9 mouse cellular contexts compared by ENCODE assay signal in the genomic region with DNA sequence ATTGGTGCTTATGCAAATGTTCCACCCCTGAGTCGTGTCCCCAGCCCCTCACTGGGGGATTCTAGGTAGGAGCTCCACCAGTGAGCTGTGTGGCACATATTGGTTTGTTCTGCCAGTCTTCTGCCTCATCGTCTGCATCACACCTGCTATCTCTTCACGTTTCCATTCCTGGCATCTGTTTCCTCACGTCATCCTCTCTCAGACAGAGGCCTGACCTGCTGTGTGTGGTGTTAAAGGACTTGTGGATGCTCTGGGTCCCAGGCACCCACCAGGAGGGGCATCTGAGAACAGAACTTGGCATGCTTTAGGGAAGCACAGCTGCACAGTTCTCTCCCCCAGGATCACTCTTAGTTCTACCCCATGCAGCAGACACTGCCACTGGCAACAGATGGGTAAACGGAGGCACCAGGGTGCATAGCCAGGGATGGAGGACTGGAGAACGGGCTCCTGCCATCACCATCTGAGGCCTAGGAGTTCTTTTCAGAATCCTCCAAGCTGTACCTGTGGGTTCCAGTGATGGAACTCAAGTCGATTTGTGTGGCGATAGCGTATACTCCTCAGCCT. TPM values are rescaled to one million over a fixed set of nuclear protein-coding genes. Genes with fewer than 3 reads are reported as not detected.
DNase-seq lines count a peak whose midpoint lies in the region; ATAC-seq and TF ChIP-seq lines count a peak whose summit lies in the region.
"Had no signal": no experiment of that assay in that cellular context is flagged by ENCODE, and none has a peak within 500 bp of the region (broad histone marks: within the 10 kb centered on the region; RNA-seq: fewer than 3 reads in every experiment).

No protein-coding gene starts in this region.

- H3K36me3 ChIP-seq in heart, embryonic 15.5 days, result no peaks in the 10 kb centered on the region
- H3K36me3 ChIP-seq in MEL (ENCODE audit: control insufficient read depth in 1 of 2, insufficient read depth in 2 of 2, low read length in 2 of 2) (peaks cover 0 to 4% of the 10 kb centered on the region in 2 experiments; a peak in 1 of 4 replicates), macrophage (ENCODE audit: inconsistent target) (peaks cover 5% of the 10 kb centered on the region; the same call in 1 of the 2 replicates)
- no peaks in the 10 kb centered on the region for H3K36me3 ChIP-seq in heart, embryonic 16.5 days (ENCODE audit: control insufficient read depth, insufficient read depth)

- TF ChIP-seq CTCF in MEL (IDR thresholded peaks at IDR 0.05 in 2 of 3, conservative IDR thresholded peaks at IDR 0.05 in 1 of 3; ENCODE audit: control insufficient read depth in 1 of 3, insufficient read depth in 1 of 3, low read depth in 2 of 3, low read length in 3 of 3, poor library complexity in 1 of 3, severe bottlenecking in 1 of 3), result no peak

- peaks cover 28% of the 10 kb centered on the region for H3K27me3 ChIP-seq in heart, embryonic 15.5 days
- H3K27me3 ChIP-seq in MEL (ENCODE audit: control insufficient read depth in 1 of 2, insufficient read depth in 2 of 2, low read length in 2 of 2), result no peaks in the 10 kb centered on the region
- H3K27me3 ChIP-seq in heart, embryonic 16.5 days (ENCODE audit: control insufficient read depth, insufficient read depth, low read length), result peaks cover 12% of the 10 kb centered on the region

- H3K27ac ChIP-seq in heart, embryonic 15.5 days, result peak overlapping the region; percentile 76
- H3K27ac ChIP-seq in MEL (ENCODE audit: control insufficient read depth, low read depth, low read length) (no peak overlapping the region), macrophage (peak overlapping the region; percentile 82)
- H3K27ac ChIP-seq in heart, embryonic 16.5 days (ENCODE audit: low read length), result peak overlapping the region; percentile 89

- no peak for ATAC-seq in heart, embryonic 15.5 days (replicated peaks; ENCODE audit: insufficient number of reproducible peaks, insufficient read depth, low FRiP score, low read depth)
- ATAC-seq in heart, embryonic 16.5 days (replicated peaks; ENCODE audit: extremely low read depth, insufficient read depth, low FRiP score), result no peak

- intact Hi-C loops in heart, postnatal 25 days (cut with DNase I), result no loop called here

- TF ChIP-seq POLR2A in MEL (IDR thresholded peaks at IDR 0.05; ENCODE audit: control insufficient read depth in 1 of 2, insufficient read depth in 1 of 2, low read depth in 1 of 2, low read length in 2 of 2, poor library complexity in 1 of 2), result no peak

- peak overlapping the region; percentile 77 for H3K9ac ChIP-seq in heart, embryonic 15.5 days
- H3K9ac ChIP-seq in MEL (ENCODE audit: control insufficient read depth, low read depth, low read length, poor library complexity, severe bottlenecking), result peak overlapping the region; percentile 96
- H3K9ac ChIP-seq in heart, embryonic 16.5 days (ENCODE audit: low read length), result peak overlapping the region; percentile 93

- H3K4me3 ChIP-seq in heart, embryonic 15.5 days, result peak overlapping the region; percentile 62
- H3K4me3 ChIP-seq in MEL (ENCODE audit: control insufficient read depth in 1 of 2, insufficient read depth in 1 of 2, low read depth in 2 of 2, low read length in 2 of 2), result peak overlapping the region; percentile 68 to 85
- peak overlapping the region; percentile 84 for H3K4me3 ChIP-seq in heart, embryonic 16.5 days (ENCODE audit: low read length)
- peak overlapping the region; percentile 57 for H3K4me3 ChIP-seq in macrophage (ENCODE audit: inconsistent target)

- H3K4me2 ChIP-seq in heart, embryonic 15.5 days, result peak overlapping the region; percentile 79
- peak overlapping the region; percentile 67 for H3K4me2 ChIP-seq in heart, embryonic 16.5 days (ENCODE audit: low read depth, low read length)

- H3K79me2 ChIP-seq in MEL (ENCODE audit: control insufficient read depth, insufficient read depth, low read length, poor library complexity), result peaks cover 1% of the 10 kb centered on the region; the same call in 1 of the 2 replicates
- peaks cover 5% of the 10 kb centered on the region; the same call in 1 of the 2 replicates for H3K79me2 ChIP-seq in macrophage (ENCODE audit: inconsistent target)

- TF ChIP-seq EP300 in MEL (IDR thresholded peaks at IDR 0.05; ENCODE audit: low read depth in 1 of 2, low read length in 2 of 2), result no peak

- no peak for DNase-seq in heart, postnatal 25 days (ENCODE audit: low spot score)
- DNase-seq in MEL (ENCODE audit: low read depth, low spot score), result no peak
- no peak for DNase-seq in adrenal gland, adult (ENCODE audit: inconsistent age in 2 of 2, low spot score in 1 of 2)
- no peak for DNase-seq in left cerebral cortex, adult 8-10 months (ENCODE audit: low spot score in 2 of 2)
- no peak for DNase-seq in gastrocnemius, adult 18-20 months (ENCODE audit: low spot score)

- H3K9me3 ChIP-seq in heart, embryonic 15.5 days (replicated peaks), result no peaks in the 10 kb centered on the region
- H3K9me3 ChIP-seq in MEL (replicated peaks; ENCODE audit: insufficient read depth, low read length), result no peaks in the 10 kb centered on the region
- no peaks in the 10 kb centered on the region for H3K9me3 ChIP-seq in heart, embryonic 16.5 days (replicated peaks; ENCODE audit: control insufficient read depth, low read length)

- no peak for TF ChIP-seq RAD21 in MEL (IDR thresholded peaks at IDR 0.05; ENCODE audit: low read depth, low read length)

- WGBS in heart, embryonic 15.5 days, result 39% methylated on average over 9 of the region's 9 CpGs
- WGBS in heart, embryonic 16.5 days, result 37% methylated on average over 9 of the region's 9 CpGs
- WGBS in macrophage (ENCODE audit: missing documents), result 63% methylated on average over 9 of the region's 9 CpGs

- peaks cover 43% of the 10 kb centered on the region for H3K4me1 ChIP-seq in heart, embryonic 15.5 days (replicated peaks)
- H3K4me1 ChIP-seq in MEL (ENCODE audit: control insufficient read depth in 1 of 2, insufficient read depth in 2 of 2, low read length in 2 of 2), result peaks cover 2 to 13% of the 10 kb centered on the region in 2 experiments; a peak in 2 of 4 replicates
- H3K4me1 ChIP-seq in heart, embryonic 16.5 days (ENCODE audit: control insufficient read depth, insufficient read depth, low read length), result peaks cover 25% of the 10 kb centered on the region

RNA-seq across cellular contexts. Expression of gene Jak3, which starts 0.6 kb away (rescaled TPM):
- 6.9 and 11.4 TPM in 2 replicates for polyA plus RNA-seq in heart, embryonic 15.5 days (2015; fragmentation: Nextera tagmentation; extraction: Ambion mirVana)
- 1 to 10 TPM; 7.8 to 8.5 TPM for total RNA-seq in heart, postnatal 25 days (2021)
- 4.2 and 5.1 TPM in 2 replicates for total RNA-seq in MEL (2012; rRNA removed)
- polyA plus RNA-seq in MEL (2012; ENCODE audit: insufficient read depth in 1 of 2, insufficient read length in 2 of 2, low read depth in 1 of 2, low replicate concordance in 2 of 2, missing spikeins in 1 of 2) (10 to 100 TPM in 1 of 2 experiments, not detected in 1; 12.4 TPM), macrophage (2018) (10.8 to 16.4 TPM (median 11.3 TPM) in 3 replicates)
- 9.9 and 11.3 TPM in 2 replicates for polyA plus RNA-seq in heart, embryonic 16.5 days (2015; fragmentation: Nextera tagmentation; extraction: Ambion mirVana)
- 100 to 1,000 TPM in 9 of 26 experiments, 10 to 100 TPM in 17; 25.5 to 167 (median 88.0) TPM for total RNA-seq in macrophage (2018; cell fraction: chromatin; rRNA removed)
- 10 to 100 TPM; 13.3 to 32.3 (median 20.1) TPM for total RNA-seq in macrophage (2018; cell fraction: cytosol; rRNA removed)
- 10 to 100 TPM; 20.0 to 60.6 (median 43.9) TPM for total RNA-seq in macrophage (2018; cell fraction: nucleus; rRNA removed)
- total RNA-seq in left cerebral cortex, adult 8-10 months (2022), result 1 to 10 TPM; 4.4 to 7.3 (median 6.1) TPM
- 1 to 10 TPM; 1.4 to 2.2 TPM for total RNA-seq in gastrocnemius, adult 18-20 months (2021)

RNA-seq across cellular contexts. Expression of gene Unc13a, which starts 4.0 kb away (rescaled TPM):
- 0.49 and 0.75 TPM in 2 replicates for polyA plus RNA-seq in heart, embryonic 15.5 days (2015; fragmentation: Nextera tagmentation; extraction: Ambion mirVana)
- total RNA-seq in heart, postnatal 25 days (2021), result under 1 TPM; 0.73 to 0.83 TPM
- 0.81 and 0.92 TPM in 2 replicates for total RNA-seq in MEL (2012; rRNA removed)
- 1 to 10 TPM in 1 of 2 experiments, not detected in 1; 3.6 TPM for polyA plus RNA-seq in MEL (2012; ENCODE audit: insufficient read depth in 1 of 2, insufficient read length in 2 of 2, low read depth in 1 of 2, low replicate concordance in 2 of 2, missing spikeins in 1 of 2)
- polyA plus RNA-seq in heart, embryonic 16.5 days (2015; fragmentation: Nextera tagmentation; extraction: Ambion mirVana), result 0.47 and 0.72 TPM in 2 replicates
- 10 to 100 TPM in 9 of 26 experiments, 1 to 10 TPM in 17; 4.0 to 18.7 (median 8.1) TPM for total RNA-seq in macrophage (2018; cell fraction: chromatin; rRNA removed)
- 1 to 10 TPM in 12 of 26 experiments, under 1 TPM in 14; 0.41 to 1.9 (median 0.99) TPM for total RNA-seq in macrophage (2018; cell fraction: cytosol; rRNA removed)
- 1 to 10 TPM; 1.2 to 9.0 (median 3.7) TPM for total RNA-seq in macrophage (2018; cell fraction: nucleus; rRNA removed)
- 0.98 to 1.4 TPM (median 1.4 TPM) in 3 replicates for polyA plus RNA-seq in macrophage (2018)
- total RNA-seq in left cerebral cortex, adult 8-10 months (2022), result 100 to 1,000 TPM; 237 to 269 (median 246) TPM
- total RNA-seq in gastrocnemius, adult 18-20 months (2021), result not detected

RNA-seq across cellular contexts. Expression of gene Insl3, which starts 13.5 kb away (rescaled TPM):
- polyA plus RNA-seq in heart, embryonic 15.5 days (2015; fragmentation: Nextera tagmentation; extraction: Ambion mirVana), result 1.7 and 3.8 TPM in 2 replicates
- total RNA-seq in heart, postnatal 25 days (2021), result 1 to 10 TPM; 4.0 to 4.8 TPM
- total RNA-seq in MEL (2012; rRNA removed), result 0.54 and 0.69 TPM in 2 replicates
- 1 to 10 TPM in 1 of 2 experiments, not detected in 1; 4.4 TPM for polyA plus RNA-seq in MEL (2012; ENCODE audit: insufficient read depth in 1 of 2, insufficient read length in 2 of 2, low read depth in 1 of 2, low replicate concordance in 2 of 2, missing spikeins in 1 of 2)
- polyA plus RNA-seq in heart, embryonic 16.5 days (2015; fragmentation: Nextera tagmentation; extraction: Ambion mirVana), result 2.1 and 3.4 TPM in 2 replicates
- total RNA-seq in macrophage (2018; cell fraction: chromatin; rRNA removed), result 10 to 100 TPM in 13 of 26 experiments, 1 to 10 TPM in 11, not detected in 2; 1.6 to 26.2 (median 11.1) TPM
- 1 to 10 TPM in 25 of 26 experiments, under 1 TPM in 1; 0.52 to 4.9 (median 2.7) TPM for total RNA-seq in macrophage (2018; cell fraction: cytosol; rRNA removed)
- 10 to 100 TPM in 13 of 26 experiments, 1 to 10 TPM in 12, not detected in 1; 2.2 to 17.4 (median 10.0) TPM for total RNA-seq in macrophage (2018; cell fraction: nucleus; rRNA removed)
- 0.64 to 0.95 TPM (median 0.93 TPM) in 3 replicates for polyA plus RNA-seq in macrophage (2018)
- 1 to 10 TPM; 1.4 to 3.2 (median 2.1) TPM for total RNA-seq in left cerebral cortex, adult 8-10 months (2022)
- total RNA-seq in gastrocnemius, adult 18-20 months (2021), result under 1 TPM; 0.78 TPM
- polyA plus RNA-seq: neural tube, embryonic 11.5 days had no signal

RNA-seq across cellular contexts. Expression of gene B3gnt3, which starts 26.1 kb away (rescaled TPM):
- polyA plus RNA-seq in heart, embryonic 15.5 days (2015; fragmentation: Nextera tagmentation; extraction: Ambion mirVana), result 3.4 and 4.0 TPM in 2 replicates
- 1 to 10 TPM; 5.5 to 8.0 TPM for total RNA-seq in heart, postnatal 25 days (2021)
- total RNA-seq in MEL (2012; rRNA removed), result 0.10 and 0.19 TPM in 2 replicates
- polyA plus RNA-seq in MEL (2012; ENCODE audit: insufficient read depth in 1 of 2, insufficient read length in 2 of 2, low read depth in 1 of 2, low replicate concordance in 2 of 2, missing spikeins in 1 of 2) (under 1 TPM in 1 of 2 experiments, not detected in 1; 0.84 TPM), macrophage (2018) (13.1 to 16.5 TPM (median 14.2 TPM) in 3 replicates)
- polyA plus RNA-seq in heart, embryonic 16.5 days (2015; fragmentation: Nextera tagmentation; extraction: Ambion mirVana), result 4.0 and 4.3 TPM in 2 replicates
- 1 to 10 TPM in 19 of 26 experiments, under 1 TPM in 7; 0.61 to 8.4 (median 2.5) TPM for total RNA-seq in macrophage (2018; cell fraction: chromatin; rRNA removed)
- total RNA-seq in macrophage (2018; cell fraction: cytosol; rRNA removed), result 10 to 100 TPM in 21 of 26 experiments, 1 to 10 TPM in 5; 7.2 to 23.9 (median 12.5) TPM
- 10 to 100 TPM in 19 of 26 experiments, 1 to 10 TPM in 7; 5.3 to 26.2 (median 11.7) TPM for total RNA-seq in macrophage (2018; cell fraction: nucleus; rRNA removed)
- total RNA-seq in left cerebral cortex, adult 8-10 months (2022), result under 1 TPM; 0.41 to 0.88 (median 0.70) TPM
- total RNA-seq in gastrocnemius, adult 18-20 months (2021), result 1 to 10 TPM; 1.7 to 2.4 TPM

RNA-seq across cellular contexts. Expression of gene Fcho1, which starts 50.0 kb away (rescaled TPM):
- polyA plus RNA-seq in heart, embryonic 15.5 days (2015; fragmentation: Nextera tagmentation; extraction: Ambion mirVana), result 1.9 and 13.2 TPM in 2 replicates
- under 1 TPM; 0.59 to 0.83 TPM for total RNA-seq in heart, postnatal 25 days (2021)
- total RNA-seq in MEL (2012; rRNA removed), result 2.3 and 3.7 TPM in 2 replicates
- polyA plus RNA-seq in MEL (2012; ENCODE audit: insufficient read depth in 1 of 2, insufficient read length in 2 of 2, low read depth in 1 of 2, low replicate concordance in 2 of 2, missing spikeins in 1 of 2) (1 to 10 TPM in 1 of 2 experiments, not detected in 1; 6.8 TPM), macrophage (2018) (5.0 to 6.2 TPM (median 5.8 TPM) in 3 replicates)
- 7.6 and 20.4 TPM in 2 replicates for polyA plus RNA-seq in heart, embryonic 16.5 days (2015; fragmentation: Nextera tagmentation; extraction: Ambion mirVana)
- total RNA-seq in macrophage (2018; cell fraction: chromatin; rRNA removed), result 10 to 100 TPM; 13.6 to 90.1 (median 57.2) TPM
- 10 to 100 TPM in 13 of 26 experiments, 1 to 10 TPM in 13; 7.6 to 13.2 (median 10.2) TPM for total RNA-seq in macrophage (2018; cell fraction: cytosol; rRNA removed)
- 10 to 100 TPM in 24 of 26 experiments, 1 to 10 TPM in 2; 7.8 to 36.0 (median 18.9) TPM for total RNA-seq in macrophage (2018; cell fraction: nucleus; rRNA removed)
- 100 to 1,000 TPM; 150 to 181 (median 159) TPM for total RNA-seq in left cerebral cortex, adult 8-10 months (2022)
- total RNA-seq in gastrocnemius, adult 18-20 months (2021), result not detected

Comparison
In these comparisons a context has a peak if more than half of its experiments do, and no peak if none do; other contexts are left out.
1. RNA of gene Unc13a, which starts 4.0 kb away (total RNA-seq): 237 to 269 TPM in left cerebral cortex, adult 8-10 months; 0.73 to 0.83 TPM in heart, postnatal 25 days, 0.81 to 0.92 TPM in MEL and not detected in gastrocnemius, adult 18-20 months; every median in the first group is over 100 times any median in the second.
2. Peak in every context shown above with its lines, with median percentiles within 50 percentile points of each other: H3K4me3 ChIP-seq and H3K9ac ChIP-seq.